Mouse (Mus musculus) forebrain, postnatal 0 days (tissue): ENCODE results near the gene Zan. TPM values are rescaled to one million over a fixed set of nuclear protein-coding genes. Genes with fewer than 3 reads are reported as not detected.

ENCODE experiments used
- ATAC-seq: fragments of 200-750 bp; cut with Nextera tagmentation; 2 replicates; pipeline ENCODE4 v1.8.0; 2017; ENCODE audit warnings: mild to moderate bottlenecking, moderate library complexity
- DNase-seq: peaks from one replicate; pipeline ENCODE4 v3.0.0-alpha.2; 2015
- H3K27ac ChIP-seq: fragments of 300-500 bp; sonication (generic); 2 replicates; pipeline ENCODE4 v1.5.1; 2014; ENCODE audit warnings: low read depth, mild to moderate bottlenecking, antibody characterized with exemption, low read length, moderate library complexity, mixed read lengths
- H3K27me3 ChIP-seq: fragments of 300-500 bp; sonication (generic); 2 replicates; pipeline ENCODE4 v1.6.1; 2014; ENCODE audit warnings: mild to moderate bottlenecking, low read length, mixed read lengths; ENCODE audit not compliant: insufficient read depth
- H3K36me3 ChIP-seq: fragments of 300-500 bp; sonication (generic); 2 replicates; pipeline ENCODE4 v1.6.1; 2014; ENCODE audit warnings: mild to moderate bottlenecking, moderate library complexity; ENCODE audit not compliant: insufficient read depth
- H3K4me1 ChIP-seq: fragments of 300-500 bp; sonication (generic); 2 replicates; pipeline ENCODE4 v1.6.1; 2014; ENCODE audit warnings: antibody characterized with exemption; ENCODE audit not compliant: insufficient read depth
- H3K4me2 ChIP-seq: fragments of 300-500 bp; sonication (generic); 2 replicates; pipeline ENCODE4 v1.6.1; 2014; ENCODE audit warnings: low read depth, mild to moderate bottlenecking, moderate library complexity
- H3K4me3 ChIP-seq: fragments of 300-500 bp; sonication (generic); 2 replicates; pipeline ENCODE4 v1.5.1; 2014; ENCODE audit warnings: low read depth, low read length, mixed read lengths
- H3K9ac ChIP-seq: fragments of 300-500 bp; sonication (generic); 2 replicates; pipeline ENCODE4 v1.6.1; 2014; ENCODE audit warnings: mild to moderate bottlenecking
- H3K9me3 ChIP-seq: fragments of 300-500 bp; sonication (generic); 2 replicates; pipeline ENCODE4 v1.6.1; 2016; ENCODE audit warnings: low read length
- CTCF ChIP-seq: sonication (generic); IDR thresholded peaks from 2 replicates; pipeline ENCODE4 v1.5.1; 2016; ENCODE audit warnings: antibody characterized with exemption, control low read depth, low read depth
- WGBS: fragments of 180-500 bp; shearing (Covaris S2); extraction: QIAGEN DNeasy Blood & Tissue Kit; methylation state at CpG from one replicate; pipeline ENCODE4 v1.1.7; 2014; 5-methylcytosine and 5-hydroxymethylcytosine counted together
- polyA plus RNA-seq: library from polyadenylated mRNA; unstranded; fragments of >200 nt; fragmentation: Nextera tagmentation; extraction: Ambion mirVana; gene quantifications from 2 replicates; pipeline ENCODE4 v1.2.1, GENCODE M21; 2015
- total RNA-seq: library from RNA; depleted of rRNA; stranded (reverse); fragments of >200 nt; gene quantifications from 2 replicates; pipeline ENCODE4 v1.2.3, GENCODE M21; 2014

The Zan gene
- total and polyA plus RNA-seq, 2 experiments from 2014 or later = 0.08 to 0.62 TPM

- no peaks in the 10 kb centered on the region for H3K9me3 ChIP-seq
- H3K9ac ChIP-seq = no peak overlapping the region
- 89% methylated on average over 4 of the region's 4 CpGs for WGBS
- DNase-seq (no peak), ATAC-seq (no peak)
- H3K4me2 ChIP-seq = no peak overlapping the region
- TF ChIP-seq CTCF = no peak
- no peak overlapping the region for H3K27ac ChIP-seq
- H3K27me3 ChIP-seq = no peaks in the 10 kb centered on the region
- no peak overlapping the region for H3K4me3 ChIP-seq
- H3K36me3 ChIP-seq = 0 out of 2 replicates have a peak, but pooled peaks cover 14% of the 10 kb centered on the region
- H3K4me1 ChIP-seq = no peaks in the 10 kb centered on the region
These were observed 102.3 kb downstream of the Zan start for GRCm38 (mm10) chr5:137374521-137375080.

GRCm38 (mm10) chr5:137373371-137373950 lies 103.4 kb downstream of the Zan start:
- ATAC-seq = no peak
- no peak overlapping the region for H3K4me2 ChIP-seq
- H3K36me3 ChIP-seq = 0 out of 2 replicates have a peak, but pooled peaks cover 14% of the 10 kb centered on the region
- no peak overlapping the region for H3K9ac ChIP-seq
- no peak for TF ChIP-seq CTCF
- H3K27me3 ChIP-seq = no peaks in the 10 kb centered on the region
- H3K4me3 ChIP-seq = no peak overlapping the region
- H3K9me3 ChIP-seq = no peaks in the 10 kb centered on the region
- 82% methylated on average over 12 of the region's 12 CpGs for WGBS
- H3K27ac ChIP-seq = no peak overlapping the region
- DNase-seq = no peak
- no peaks in the 10 kb centered on the region for H3K4me1 ChIP-seq

- TF ChIP-seq CTCF = no peak
- no peaks in the 10 kb centered on the region for H3K4me1 ChIP-seq
- no peak for ATAC-seq
- no peaks in the 10 kb centered on the region for H3K27me3 ChIP-seq
- no peaks in the 10 kb centered on the region for H3K9me3 ChIP-seq
- no peak for DNase-seq
- H3K4me3 ChIP-seq = no peak overlapping the region
- 0 out of 2 replicates have a peak, but pooled peaks cover 29% of the 10 kb centered on the region for H3K36me3 ChIP-seq
- H3K9ac ChIP-seq = no peak overlapping the region
- no peak overlapping the region for H3K27ac ChIP-seq
- 93% methylated on average over 10 of the region's 11 CpGs for WGBS
- H3K4me2 ChIP-seq = no peak overlapping the region
These were observed 107.2 kb downstream of the Zan start for GRCm38 (mm10) chr5:137369665-137370064.

- Histone ChIP-seq H3K9me3 (no peaks in the 10 kb centered on the region), H3K4me3 (no peak overlapping the region), H3K36me3 (peaks cover 21% of the 10 kb centered on the region), H3K4me1 (no peaks in the 10 kb centered on the region), H3K27ac (no peak overlapping the region), H3K4me2 (no peak overlapping the region), H3K9ac (no peak overlapping the region), H3K27me3 (no peaks in the 10 kb centered on the region)
- DNase-seq = no peak
- 51% methylated on average over 7 of the region's 7 CpGs for WGBS
- ATAC-seq = no peak
- peak; percentile 14; the same call in 1 of the 2 replicates for TF ChIP-seq CTCF
These were observed 118.5 kb downstream of the Zan start for GRCm38 (mm10) chr5:137358382-137358781.

GRCm38 (mm10) chr5:137354091-137354490 lies 122.8 kb downstream of the Zan start:
- DNase-seq (no peak), ATAC-seq (no peak)
- Histone ChIP-seq H3K9me3 (no peaks in the 10 kb centered on the region), H3K4me1 (peaks cover 6% of the 10 kb centered on the region), H3K4me2 (no peak overlapping the region), H3K9ac (no peak overlapping the region), H3K36me3 (0 out of 2 replicates have a peak, but pooled peaks cover 6% of the 10 kb centered on the region), H3K27me3 (peaks cover 5% of the 10 kb centered on the region), H3K27ac (no peak overlapping the region), H3K4me3 (no peak overlapping the region)
- 87% methylated on average over 17 of the region's 17 CpGs for WGBS
- no peak for TF ChIP-seq CTCF

- H3K4me3 ChIP-seq = 0 out of 2 replicates have a peak overlapping the region, but pooled peaks have one; percentile 7
- H3K27me3 ChIP-seq = peaks cover 15% of the 10 kb centered on the region
- H3K27ac ChIP-seq = no peak overlapping the region
- H3K36me3 ChIP-seq = 0 out of 2 replicates have a peak, but pooled peaks cover 6% of the 10 kb centered on the region
- peak overlapping the region; percentile 94 for H3K4me2 ChIP-seq
- TF ChIP-seq CTCF = no peak
- 0 out of 2 replicates have a peak overlapping the region, but pooled peaks have one; percentile 14 for H3K9ac ChIP-seq
- no peak for DNase-seq
- no peaks in the 10 kb centered on the region for H3K9me3 ChIP-seq
- WGBS = 24% methylated on average over 16 of the region's 16 CpGs
- no peak for ATAC-seq
- peaks cover 13% of the 10 kb centered on the region for H3K4me1 ChIP-seq
These were observed 124.6 kb downstream of the Zan start for GRCm38 (mm10) chr5:137352011-137352975.
